Mouse (Mus musculus) liver, embryonic 11.5 days (tissue): Measurements from ENCODE around the gene Usb1. TPM values are rescaled to one million over a fixed set of nuclear protein-coding genes. Genes with fewer than 3 reads are reported as not detected.

Experiments
- ATAC-seq: fragments of 200-750 bp; cut with Nextera tagmentation; replicated peaks from 2 replicates; pipeline ENCODE4 v1.8.0; 2017; ENCODE audit warnings: moderate number of reproducible peaks, mild to moderate bottlenecking, moderate TSS enrichment, moderate library complexity; ENCODE audit not compliant: low FRiP score
- DNase-seq: peaks from one replicate; pipeline ENCODE4 v3.0.0-alpha.2; 2017; ENCODE audit warnings: low spot score
- H3K27ac ChIP-seq: fragments of 300-500 bp; sonication (generic); 2 replicates; pipeline ENCODE4 v1.5.1; 2014; ENCODE audit warnings: mild to moderate bottlenecking, low read depth, low read length, control low read depth
- H3K27me3 ChIP-seq: fragments of 300-500 bp; sonication (generic); replicated peaks from 2 replicates; pipeline ENCODE4 v1.6.1; 2014; ENCODE audit warnings: low read length, mixed read lengths; ENCODE audit not compliant: control insufficient read depth, insufficient read depth
- H3K36me3 ChIP-seq: fragments of 300-500 bp; sonication (generic); 2 replicates; pipeline ENCODE4 v1.6.1; 2014; ENCODE audit warnings: mild to moderate bottlenecking, low read length, moderate library complexity, mixed read lengths; ENCODE audit not compliant: control insufficient read depth, insufficient read depth
- H3K4me1 ChIP-seq: fragments of 300-500 bp; sonication (generic); replicated peaks from 2 replicates; pipeline ENCODE4 v1.6.1; 2014; ENCODE audit warnings: low read length, mixed read lengths; ENCODE audit not compliant: control insufficient read depth, insufficient read depth
- H3K4me2 ChIP-seq: fragments of 300-500 bp; sonication (generic); 2 replicates; pipeline ENCODE4 v1.6.1; 2014; ENCODE audit warnings: mild to moderate bottlenecking, control low read depth, moderate library complexity
- H3K4me3 ChIP-seq: fragments of 300-500 bp; sonication (generic); 2 replicates; pipeline ENCODE4 v1.5.1; 2014; ENCODE audit warnings: low read depth, low read length, control low read depth
- H3K9ac ChIP-seq: fragments of 300-500 bp; sonication (generic); 2 replicates; pipeline ENCODE4 v1.6.1; 2014; ENCODE audit warnings: low read depth, low read length, control low read depth
- H3K9me3 ChIP-seq: fragments of 300-500 bp; sonication (generic); 2 replicates; pipeline ENCODE4 v1.6.1; 2016; ENCODE audit warnings: low read length, inconsistent platforms, mixed read lengths; ENCODE audit not compliant: control insufficient read depth
- WGBS: fragments of 180-500 bp; shearing (Covaris S2); extraction: QIAGEN DNeasy Blood & Tissue Kit; methylation state at CpG from one replicate; pipeline ENCODE4 v1.1.7; 2014; 5-methylcytosine and 5-hydroxymethylcytosine counted together
- polyA plus RNA-seq: library from polyadenylated mRNA; unstranded; fragments of >200 nt; fragmentation: Nextera tagmentation; extraction: Ambion mirVana; gene quantifications from 2 replicates; pipeline ENCODE4 v1.2.1, GENCODE M21; 2014

Gene Usb1
- polyA plus RNA-seq = 23.5 and 25.3 TPM in 2 replicates

- 0% methylated on average over 76 of the region's 80 CpGs for WGBS
- Histone ChIP-seq H3K4me3 (peak within 1 kb of the TSS; percentile 85), H3K27ac (peak within 1 kb of the TSS; percentile 97), H3K27me3 (no peaks in the 10 kb centered on the region), H3K4me2 (peak within 1 kb of the TSS; percentile 95), H3K4me1 (peaks cover 17% of the 10 kb centered on the region), H3K9me3 (no peaks in the 10 kb centered on the region), H3K36me3 (peaks cover 27% of the 10 kb centered on the region), H3K9ac (peak within 1 kb of the TSS; percentile 75)
- DNase-seq (peak; percentile 96), ATAC-seq (peak; percentile 94)
These were observed at the start of gene Usb1, which contains the start of gene Zfp319 for GRCm38 (mm10) chr8:95331720-95332436. Usb1 (plus strand) TSS chr8:95332284. Zfp319 (minus strand) TSS chr8:95331950.

GRCm38 (mm10) chr8:95289066-95289650 lies 42.9 kb upstream of the Usb1 start:
- Histone ChIP-seq H3K27me3 (no peaks in the 10 kb centered on the region), H3K4me1 (no peaks in the 10 kb centered on the region), H3K9me3 (no peaks in the 10 kb centered on the region), H3K9ac (no peak overlapping the region), H3K4me3 (no peak overlapping the region), H3K4me2 (no peak overlapping the region), H3K36me3 (no peaks in the 10 kb centered on the region), H3K27ac (no peak overlapping the region)
- no peak for ATAC-seq
- 56% methylated on average over 6 of the region's 6 CpGs for WGBS
- DNase-seq = no peak

- H3K36me3 ChIP-seq = no peaks in the 10 kb centered on the region
- ATAC-seq (no peak), DNase-seq (no peak)
- H3K9me3 ChIP-seq = no peaks in the 10 kb centered on the region
- no peak overlapping the region for H3K4me3 ChIP-seq
- no peaks in the 10 kb centered on the region for H3K27me3 ChIP-seq
- no peaks in the 10 kb centered on the region for H3K4me1 ChIP-seq
- no peak overlapping the region for H3K27ac ChIP-seq
- no peak overlapping the region for H3K9ac ChIP-seq
- H3K4me2 ChIP-seq = no peak overlapping the region
- 64% methylated on average over 11 of the region's 11 CpGs for WGBS
These were observed 38.9 kb upstream of the Usb1 start for GRCm38 (mm10) chr8:95293172-95293571.

- H3K4me3 ChIP-seq = no peak overlapping the region
- H3K36me3 ChIP-seq = no peaks in the 10 kb centered on the region
- no peaks in the 10 kb centered on the region for H3K4me1 ChIP-seq
- no peak overlapping the region for H3K27ac ChIP-seq
- WGBS = 73% methylated on average over 7 of the region's 7 CpGs
- H3K27me3 ChIP-seq = no peaks in the 10 kb centered on the region
- H3K9me3 ChIP-seq = no peaks in the 10 kb centered on the region
- no peak overlapping the region for H3K4me2 ChIP-seq
- no peak for ATAC-seq
- no peak overlapping the region for H3K9ac ChIP-seq
- no peak for DNase-seq
These were observed 38.2 kb upstream of the Usb1 start for GRCm38 (mm10) chr8:95293891-95294290.

- Histone ChIP-seq H3K9ac (no peak overlapping the region), H3K4me3 (no peak overlapping the region), H3K36me3 (no peaks in the 10 kb centered on the region), H3K9me3 (no peaks in the 10 kb centered on the region), H3K27ac (no peak overlapping the region), H3K27me3 (no peaks in the 10 kb centered on the region), H3K4me2 (no peak overlapping the region), H3K4me1 (no peaks in the 10 kb centered on the region)
- 20% methylated on average over 5 of the region's 5 CpGs for WGBS
- DNase-seq (no peak), ATAC-seq (no peak)
These were observed 29.7 kb upstream of the Usb1 start for GRCm38 (mm10) chr8:95302410-95302809.

- ATAC-seq (no peak), DNase-seq (no peak)
- no peak overlapping the region for H3K27ac ChIP-seq
- no peaks in the 10 kb centered on the region for H3K36me3 ChIP-seq
- no peaks in the 10 kb centered on the region for H3K27me3 ChIP-seq
- H3K4me1 ChIP-seq = no peaks in the 10 kb centered on the region
- 39% methylated on average over 4 of the region's 4 CpGs for WGBS
- no peak overlapping the region for H3K4me2 ChIP-seq
- no peaks in the 10 kb centered on the region for H3K9me3 ChIP-seq
- no peak overlapping the region for H3K9ac ChIP-seq
- H3K4me3 ChIP-seq = no peak overlapping the region
These were observed 26.6 kb upstream of the Usb1 start for GRCm38 (mm10) chr8:95305526-95305925.

GRCm38 (mm10) chr8:95306431-95306830 lies 25.7 kb upstream of the Usb1 start, which contains the start of gene Cngb1:
Cngb1 (minus strand) TSS chr8:95306585.
- DNase-seq (no peak), ATAC-seq (no peak)
- no peaks in the 10 kb centered on the region for H3K36me3 ChIP-seq
- H3K9me3 ChIP-seq = no peaks in the 10 kb centered on the region
- 39% methylated on average over 6 of the region's 6 CpGs for WGBS
- no peak within 1 kb of the TSS for H3K9ac ChIP-seq
- H3K4me1 ChIP-seq = no peaks in the 10 kb centered on the region
- H3K4me3 ChIP-seq = no peak within 1 kb of the TSS
- no peak within 1 kb of the TSS for H3K4me2 ChIP-seq
- no peak within 1 kb of the TSS for H3K27ac ChIP-seq
- H3K27me3 ChIP-seq = no peaks in the 10 kb centered on the region

GRCm38 (mm10) chr8:95310342-95310970 lies 21.6 kb upstream of the Usb1 start, which contains the start of gene Tepp:
Tepp (plus strand) TSS chr8:95310566.
- no peaks in the 10 kb centered on the region for H3K4me1 ChIP-seq
- WGBS = 32% methylated on average over 6 of the region's 6 CpGs
- no peak for ATAC-seq
- H3K4me2 ChIP-seq = no peak within 1 kb of the TSS
- DNase-seq = no peak
- no peak within 1 kb of the TSS for H3K9ac ChIP-seq
- H3K27ac ChIP-seq = no peak within 1 kb of the TSS
- H3K27me3 ChIP-seq = no peaks in the 10 kb centered on the region
- H3K9me3 ChIP-seq = no peaks in the 10 kb centered on the region
- no peaks in the 10 kb centered on the region for H3K36me3 ChIP-seq
- no peak within 1 kb of the TSS for H3K4me3 ChIP-seq
